Mouse (Mus musculus) megakaryocyte, embryonic 14.5 days (primary cell): ENCODE results near the gene Pan2. TPM values are rescaled to one million over a fixed set of nuclear protein-coding genes. Genes with fewer than 3 reads are reported as not detected.
"Not testable (repeated sequence)": the region's sequence is repeated elsewhere in the genome, so short reads cannot be mapped to it uniquely, and the experiment has no call there.

ENCODE experiments used
- H3K27me3 ChIP-seq: replicated peaks from 2 replicates; pipeline ENCODE3; 2012; ENCODE audit warnings: inconsistent platforms
- H3K36me3 ChIP-seq: replicated peaks from 2 replicates; pipeline ENCODE3; 2012; ENCODE audit warnings: low read length, inconsistent platforms, mixed read lengths
- H3K4me1 ChIP-seq: 2 replicates; pipeline ENCODE4 v1.6.1; 2012; ENCODE audit warnings: inconsistent platforms
- H3K4me3 ChIP-seq: replicated peaks from 2 replicates; pipeline ENCODE3; 2012; ENCODE audit warnings: moderate library complexity, mild to moderate bottlenecking, inconsistent platforms
- H3K9me3 ChIP-seq: 2 replicates; pipeline ENCODE4 v1.6.1; 2012; ENCODE audit warnings: inconsistent platforms
- FLI1 ChIP-seq: IDR thresholded peaks from 2 replicates; pipeline ENCODE4 v1.6.1; 2012; ENCODE audit warnings: low read length, inconsistent platforms, mixed read lengths
- GATA1 ChIP-seq: IDR thresholded peaks from 3 replicates; pipeline ENCODE4 v1.6.1; 2012; ENCODE audit warnings: mixed read lengths, low read length, inconsistent platforms, borderline replicate concordance
- polyA plus RNA-seq: library from polyadenylated mRNA; stranded (reverse); fragments of >175 nt; gene quantifications from 2 replicates; pipeline ENCODE4 v1.2.3, GENCODE M21; 2012; ENCODE audit warnings: low replicate concordance; ENCODE audit not compliant: insufficient read depth

Gene Pan2
- polyA plus RNA-seq, 1 experiment = 1.1 TPM

DNA sequence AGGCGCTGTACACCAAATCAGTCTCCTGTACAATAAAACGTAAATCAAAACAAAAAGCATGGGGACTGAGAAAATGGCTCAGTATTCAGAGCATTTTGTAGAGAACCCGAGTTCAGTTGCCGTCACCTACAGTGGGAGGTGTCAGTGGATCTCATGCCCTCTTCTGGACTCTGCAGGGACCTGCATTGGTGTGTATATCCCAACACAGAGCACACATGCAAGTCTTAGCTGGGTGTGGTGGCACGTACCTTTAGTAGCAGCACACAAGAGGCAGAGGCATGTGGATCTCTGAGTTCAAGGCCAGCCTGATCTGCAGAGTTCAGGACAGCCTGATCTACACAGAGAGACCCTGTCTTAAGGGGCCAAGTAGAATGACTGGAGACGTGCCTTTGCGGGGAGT lies 6.5 kb downstream of the Pan2 start:
- Histone ChIP-seq H3K27me3 (no peaks in the 10 kb centered on the region), H3K4me1 (peaks cover 26% of the 10 kb centered on the region), H3K36me3 (peaks cover 89% of the 10 kb centered on the region), H3K4me3 (no peak overlapping the region), H3K9me3 (no peaks in the 10 kb centered on the region)
- TF ChIP-seq FLI1 (no peak), GATA1 (no peak)

DNA sequence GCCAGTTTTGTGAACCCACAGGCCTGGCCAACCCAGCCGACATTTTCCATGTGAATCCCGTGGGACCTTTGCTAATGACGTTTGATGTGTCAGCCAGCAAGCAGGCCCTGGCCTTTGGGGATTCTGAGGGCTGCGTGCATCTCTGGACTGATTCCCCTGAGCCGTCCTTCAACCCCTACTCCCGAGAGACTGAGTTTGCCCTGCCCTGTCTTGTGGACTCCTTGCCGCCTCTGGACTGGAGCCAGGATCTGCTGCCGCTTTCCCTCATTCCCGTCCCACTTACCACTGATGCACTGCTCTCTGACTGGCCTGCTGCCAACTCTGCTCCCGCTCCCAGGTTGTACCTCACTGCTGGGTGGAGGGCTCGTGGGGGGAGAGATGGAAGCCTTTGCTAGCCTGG lies 7.0 kb downstream of the Pan2 start:
- no peak overlapping the region for H3K4me3 ChIP-seq
- H3K9me3 ChIP-seq = no peaks in the 10 kb centered on the region
- peaks cover 92% of the 10 kb centered on the region for H3K36me3 ChIP-seq
- H3K4me1 ChIP-seq = peaks cover 22% of the 10 kb centered on the region
- TF ChIP-seq GATA1 = no peak
- no peak for TF ChIP-seq FLI1
- no peaks in the 10 kb centered on the region for H3K27me3 ChIP-seq

DNA sequence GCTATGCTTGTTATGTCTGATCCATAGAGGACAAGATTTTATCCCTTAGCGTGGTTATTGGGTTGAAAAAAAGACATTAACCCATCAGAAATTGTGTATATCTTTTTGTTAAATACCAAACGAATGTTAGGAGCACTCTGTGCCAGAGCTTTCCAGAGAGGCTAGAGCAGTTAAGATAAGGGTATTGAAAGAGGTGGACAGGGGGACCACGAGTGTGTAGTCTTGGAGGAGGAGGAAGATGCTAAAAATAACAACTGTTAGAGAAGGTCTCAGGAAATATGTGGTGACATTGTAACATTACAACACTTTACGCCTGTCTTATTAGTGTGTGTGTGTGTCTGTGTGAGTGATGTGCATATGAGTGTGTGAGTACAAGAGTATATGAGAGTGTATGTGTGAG lies 7.8 kb downstream of the Pan2 start:
- no peak overlapping the region for H3K4me3 ChIP-seq
- H3K27me3 ChIP-seq = no peaks in the 10 kb centered on the region
- TF ChIP-seq FLI1 (no peak), GATA1 (no peak)
- H3K9me3 ChIP-seq = no peaks in the 10 kb centered on the region
- H3K36me3 ChIP-seq = peaks cover 92% of the 10 kb centered on the region
- H3K4me1 ChIP-seq = peaks cover 22% of the 10 kb centered on the region

DNA sequence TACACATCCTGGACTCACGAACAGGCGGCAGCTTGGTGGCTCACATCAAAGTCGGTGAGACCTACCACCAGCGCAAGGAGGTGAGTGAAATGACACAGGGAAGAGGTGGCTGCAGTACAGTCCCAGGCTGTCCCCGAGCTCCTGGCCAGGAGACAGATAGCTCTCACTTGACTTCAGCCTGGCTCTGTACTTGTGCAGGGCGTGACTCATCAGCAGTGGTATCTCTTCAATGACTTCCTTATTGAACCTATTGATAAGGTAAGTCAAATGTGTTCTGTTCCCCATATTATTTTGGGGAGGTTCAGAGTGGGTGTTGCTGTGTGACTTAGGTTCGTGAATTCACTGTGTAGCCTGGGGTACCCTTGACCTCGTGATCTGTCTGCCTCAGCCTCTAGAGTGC lies 12.4 kb downstream of the Pan2 start:
- H3K4me1 ChIP-seq = peaks cover 15% of the 10 kb centered on the region
- no peaks in the 10 kb centered on the region for H3K9me3 ChIP-seq
- H3K4me3 ChIP-seq = no peak overlapping the region
- no peak for TF ChIP-seq FLI1
- no peak for TF ChIP-seq GATA1
- peaks cover 97% of the 10 kb centered on the region for H3K36me3 ChIP-seq
- no peaks in the 10 kb centered on the region for H3K27me3 ChIP-seq

DNA sequence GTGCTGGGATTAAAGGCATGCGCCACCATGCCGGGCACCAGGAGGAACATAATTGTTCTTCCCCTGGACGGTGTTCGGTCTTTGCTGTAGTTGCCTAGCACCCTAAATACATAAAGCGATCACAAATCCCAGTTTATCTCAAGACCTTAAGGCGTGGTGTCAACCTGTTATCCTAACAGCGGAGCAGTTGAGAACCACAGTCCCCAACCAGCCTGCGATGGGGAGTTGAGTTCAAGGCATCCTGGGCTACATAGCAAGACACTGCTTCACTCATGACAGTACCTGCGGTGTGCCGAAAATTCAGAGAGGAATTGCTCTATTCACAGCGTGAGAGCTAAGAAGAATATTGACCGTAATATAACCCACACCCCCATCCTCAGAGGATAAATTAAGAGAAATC lies 18.5 kb downstream of the Pan2 start:
- H3K4me3 ChIP-seq = peak overlapping the region; percentile 95
- peaks cover 62% of the 10 kb centered on the region for H3K36me3 ChIP-seq
- TF ChIP-seq FLI1 (no peak), GATA1 (no peak)
- no peaks in the 10 kb centered on the region for H3K9me3 ChIP-seq
- H3K27me3 ChIP-seq = no peaks in the 10 kb centered on the region
- H3K4me1 ChIP-seq = peaks cover 22% of the 10 kb centered on the region

DNA sequence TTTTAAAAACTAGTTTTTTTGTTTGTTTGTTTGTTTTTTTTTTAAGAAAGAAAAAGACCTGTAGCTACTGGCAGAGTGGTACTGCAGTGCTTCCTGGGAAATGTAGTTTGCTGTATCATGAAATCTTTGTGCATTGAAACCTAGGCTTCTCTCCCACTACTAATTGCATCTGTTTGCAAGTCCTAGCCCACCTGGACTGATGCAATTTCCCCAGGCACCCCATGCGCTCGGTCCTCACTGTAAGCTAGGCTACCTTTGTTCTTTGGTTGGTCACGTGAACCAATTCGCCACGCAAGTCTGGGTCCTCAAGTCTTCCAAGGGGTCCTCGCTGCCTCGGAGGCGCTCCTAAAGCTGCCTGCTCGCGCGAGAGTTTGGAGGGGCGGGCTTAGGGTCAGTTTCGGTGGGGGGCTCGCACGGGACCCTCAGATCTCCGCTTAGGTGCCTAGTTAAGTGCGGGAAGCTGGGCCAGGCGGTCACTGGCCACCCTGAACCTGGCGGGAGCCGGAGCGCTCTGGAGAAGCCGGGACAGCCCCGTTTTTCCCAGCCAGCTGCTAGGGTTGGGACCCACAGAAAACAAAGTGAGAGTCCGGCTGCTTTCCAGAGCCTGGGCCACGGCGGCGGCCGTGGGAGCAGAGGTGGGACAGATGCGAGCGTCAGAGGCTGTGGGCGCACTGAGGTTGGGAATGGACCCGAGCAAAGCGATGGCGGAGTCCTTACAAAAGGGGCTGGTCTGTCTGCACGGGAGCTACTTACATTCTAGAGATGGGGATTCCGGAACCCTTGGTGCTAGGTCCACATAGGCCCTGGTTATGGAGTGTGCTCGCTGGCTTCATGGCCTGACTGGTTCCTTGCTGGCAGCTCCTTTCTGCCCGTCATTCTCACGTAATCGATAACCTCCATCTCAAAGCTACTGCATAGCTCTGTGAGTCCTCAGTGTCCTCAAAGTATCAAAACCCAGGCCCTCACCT lies 19.3 kb downstream of the Pan2 start, which contains the start of gene Cnpy2:
Gene Cnpy2, plus strand, starts transcription at position 319 of the 968 bp plus-strand sequence.
- Histone ChIP-seq H3K36me3 (peaks cover 62% of the 10 kb centered on the region), H3K4me3 (peak within 1 kb of the TSS; percentile 95)

DNA sequence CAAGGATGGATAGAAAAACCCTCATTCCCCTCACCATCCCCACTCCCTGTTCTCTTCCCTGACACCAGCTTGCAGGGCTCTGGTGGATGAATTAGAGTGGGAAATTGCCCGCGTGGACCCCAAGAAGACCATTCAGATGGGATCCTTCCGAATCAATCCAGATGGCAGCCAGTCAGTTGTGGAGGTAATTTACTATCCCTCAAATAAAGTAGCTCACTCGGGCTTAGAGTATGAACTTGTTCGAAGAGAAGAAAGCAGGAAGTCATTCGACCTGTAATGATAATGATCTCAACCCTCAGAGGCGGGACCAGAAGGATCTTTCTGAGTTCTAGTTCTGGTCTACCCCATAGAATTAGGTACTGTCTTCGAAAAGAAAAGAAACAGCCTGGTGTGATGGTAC lies 20.4 kb downstream of the Pan2 start:
- Histone ChIP-seq H3K4me1 (peaks cover 22% of the 10 kb centered on the region), H3K4me3 (peak overlapping the region; percentile 95), H3K27me3 (no peaks in the 10 kb centered on the region), H3K36me3 (peaks cover 61% of the 10 kb centered on the region), H3K9me3 (no peaks in the 10 kb centered on the region)
- TF ChIP-seq FLI1 (no peak), GATA1 (no peak)

More for the DNA sequence above, 19.3 kb downstream of the Pan2 start, which contains the start of gene Cnpy2:
- H3K4me1 ChIP-seq = peaks cover 22% of the 10 kb centered on the region
- TF ChIP-seq GATA1 (no peak), FLI1 (no peak)
- H3K9me3 ChIP-seq = no peaks in the 10 kb centered on the region
- H3K27me3 ChIP-seq = no peaks in the 10 kb centered on the region

DNA sequence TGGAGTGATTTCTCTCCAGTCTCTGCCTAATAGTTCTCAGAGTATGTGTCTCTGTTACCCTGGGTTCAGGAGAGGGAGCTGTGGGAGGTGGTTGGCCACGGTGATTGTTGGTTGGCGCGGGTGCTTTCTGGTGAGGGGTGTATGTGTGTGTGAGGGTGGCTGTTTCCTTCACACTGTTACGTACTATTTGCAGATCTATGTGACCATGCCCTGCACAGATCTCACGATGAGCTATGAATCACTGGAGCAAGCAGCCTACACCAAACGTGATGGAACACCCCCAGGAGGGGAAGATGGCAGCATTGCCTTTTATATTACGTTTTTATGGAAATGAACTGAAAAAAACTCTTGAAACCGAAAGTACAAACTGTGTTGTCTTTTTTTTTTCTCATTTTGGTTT lies 23.7 kb downstream of the Pan2 start:
- Histone ChIP-seq H3K36me3 (peaks cover 45% of the 10 kb centered on the region), H3K4me1 (peaks cover 35% of the 10 kb centered on the region), H3K4me3 (no peak overlapping the region), H3K27me3 (no peaks in the 10 kb centered on the region), H3K9me3 (no peaks in the 10 kb centered on the region)
- no peak for TF ChIP-seq FLI1

DNA sequence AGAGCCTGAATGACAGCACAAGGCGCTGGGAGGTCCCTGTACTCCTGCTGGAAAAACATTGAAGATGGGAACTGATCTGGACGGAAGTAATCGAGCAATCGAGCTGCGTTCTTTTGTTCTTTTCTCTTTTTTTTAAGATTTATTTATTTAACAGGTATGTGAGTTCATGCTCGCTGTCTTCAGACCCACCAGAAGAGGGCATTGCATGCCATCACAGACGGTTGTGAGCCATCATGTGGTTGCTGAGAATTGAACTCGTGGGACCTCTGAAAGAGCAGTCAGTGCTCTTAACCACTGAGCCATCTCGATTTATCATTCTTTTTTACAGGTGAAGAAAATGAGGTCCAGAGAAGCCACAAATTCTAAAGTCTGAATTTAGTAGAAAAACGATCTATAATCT lies 24.5 kb downstream of the Pan2 start:
- TF ChIP-seq FLI1 (no peak), GATA1 (no peak)
- no peak overlapping the region for H3K4me3 ChIP-seq
- H3K27me3 ChIP-seq = no peaks in the 10 kb centered on the region
- peaks cover 38% of the 10 kb centered on the region for H3K4me1 ChIP-seq
- H3K9me3 ChIP-seq = no peaks in the 10 kb centered on the region
- peaks cover 45% of the 10 kb centered on the region for H3K36me3 ChIP-seq

DNA sequence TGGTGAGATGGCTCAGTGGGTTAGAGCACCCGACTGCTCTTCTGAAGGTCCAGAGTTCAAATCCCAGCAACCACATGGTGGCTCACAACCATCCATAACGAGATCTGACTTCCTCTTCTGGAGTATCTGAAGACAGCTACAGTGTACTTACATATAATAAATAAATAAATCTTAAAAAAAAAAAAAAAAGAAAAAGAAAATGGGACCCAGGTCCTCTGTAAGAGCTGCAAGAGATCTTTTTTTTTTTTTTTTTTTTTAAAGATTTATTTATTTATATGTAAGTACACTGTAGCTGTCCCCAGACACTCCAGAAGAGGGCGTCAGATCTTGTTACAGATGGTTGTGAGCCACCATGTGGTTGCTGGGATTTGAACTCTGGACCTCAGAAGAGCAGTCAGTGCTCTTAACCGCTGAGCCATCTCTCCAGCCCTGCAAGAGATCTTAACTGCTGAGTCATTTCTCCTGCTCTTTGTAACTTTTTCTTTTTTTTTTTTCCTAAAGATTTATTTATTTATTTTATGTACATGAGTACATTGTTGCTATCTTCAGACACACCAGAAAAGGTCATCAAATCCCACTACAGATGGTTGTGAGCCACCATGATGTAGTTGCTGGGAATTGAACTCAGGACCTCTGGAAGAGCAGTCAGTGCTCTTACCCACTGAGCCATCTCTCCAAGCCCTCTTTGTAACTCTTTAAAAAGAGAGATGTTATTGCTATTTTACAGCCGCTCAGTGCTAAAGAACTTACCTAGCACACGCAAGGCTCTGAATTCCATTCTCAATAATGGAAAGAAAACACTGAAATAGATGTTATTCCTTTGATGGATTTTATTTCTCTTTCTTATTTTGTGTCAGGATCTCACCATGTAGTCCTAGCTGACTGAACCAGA lies 29.5 kb downstream of the Pan2 start:
- H3K27me3 ChIP-seq, H3K9me3 ChIP-seq, H3K4me3 ChIP-seq: not testable (repeated sequence)
- Histone ChIP-seq H3K36me3 (peaks cover 17% of the 10 kb centered on the region), H3K4me1 (peaks cover 43% of the 10 kb centered on the region)
